Mouse (Mus musculus): ENCODE data around the gene Tshz2. TPM values are rescaled to one million over a fixed set of nuclear protein-coding genes. Genes with fewer than 3 reads are reported as not detected.

Gene Tshz2
- total and polyA plus RNA-seq, 2 experiments from 2014 or later: 29.0 to 40.2 TPM

DNA sequence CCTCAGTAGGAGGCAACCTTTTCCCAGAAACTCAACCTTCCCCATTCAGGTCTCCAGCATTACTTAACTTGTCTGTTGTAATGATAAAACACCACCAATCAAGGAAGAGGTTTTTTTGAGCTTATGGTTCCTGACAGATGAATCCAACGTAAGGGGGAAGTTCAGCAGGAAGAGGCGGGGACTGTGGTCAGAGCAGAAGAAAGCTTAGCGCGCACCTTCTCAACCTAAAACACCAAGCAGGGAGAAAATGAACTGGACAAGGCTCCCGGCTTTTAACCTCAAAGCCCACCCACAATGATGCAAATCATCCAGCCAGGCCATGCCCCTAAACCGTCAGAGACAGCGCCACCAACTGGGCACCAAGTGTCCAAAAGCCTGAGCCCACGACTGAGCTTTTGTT is 399.1 kb downstream of the Tshz2 start:
- TF ChIP-seq CTCF (IDR thresholded peaks at IDR 0.05; ENCODE audit: low read depth): no peak
- H3K27me3 ChIP-seq (ENCODE audit: insufficient read depth, low read length): no peaks in the 10 kb centered on the region
- H3K4me2 ChIP-seq (ENCODE audit: low read depth, low read length): no peak overlapping the region

DNA sequence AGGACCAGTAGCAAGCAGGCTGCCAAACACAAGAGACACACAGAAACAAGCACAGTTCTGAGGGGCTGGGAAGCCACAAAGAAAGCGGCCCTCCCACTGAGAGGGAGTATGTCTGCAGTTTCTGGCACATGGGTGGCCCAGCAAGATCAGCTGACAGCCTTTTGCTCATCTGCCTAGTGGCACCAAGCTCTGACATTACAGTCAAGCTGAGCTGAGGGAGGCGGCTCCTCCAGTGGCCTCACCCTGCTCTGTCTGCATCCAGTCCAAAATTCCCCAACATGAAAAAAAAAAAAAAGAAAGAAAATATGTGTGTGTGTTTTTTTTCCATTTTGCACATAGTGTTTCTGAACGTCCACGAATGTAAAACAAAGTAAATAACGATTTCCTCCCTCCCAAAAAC is 400.4 kb downstream of the Tshz2 start:
- Histone ChIP-seq H3K4me2 (ENCODE audit: low read depth, low read length) (no peak overlapping the region), H3K9ac (replicated peaks; ENCODE audit: low read length) (no peak overlapping the region), H3K36me3 (ENCODE audit: insufficient read depth, low read length) (no peaks in the 10 kb centered on the region), H3K4me1 (ENCODE audit: insufficient read depth, low read length) (no peaks in the 10 kb centered on the region), H3K4me3 (ENCODE audit: low read length) (no peak overlapping the region), H3K27me3 (ENCODE audit: insufficient read depth, low read length) (no peaks in the 10 kb centered on the region), H3K9me3 (ENCODE audit: low read length) (no peaks in the 10 kb centered on the region), H3K27ac (no peak overlapping the region)
- no peak for ATAC-seq
- WGBS: 65% methylated on average over 5 of the region's 5 CpGs
- no peak for DNase-seq (ENCODE audit: low spot score)
- TF ChIP-seq CTCF (IDR thresholded peaks at IDR 0.05; ENCODE audit: low read depth): no peak

More for the DNA sequence above, 399.1 kb downstream of the Tshz2 start:
- ATAC-seq (no peak), DNase-seq (ENCODE audit: low spot score) (no peak)
- Histone ChIP-seq H3K4me1 (ENCODE audit: insufficient read depth, low read length) (no peaks in the 10 kb centered on the region), H3K9ac (replicated peaks; ENCODE audit: low read length) (no peak overlapping the region), H3K36me3 (ENCODE audit: insufficient read depth, low read length) (no peaks in the 10 kb centered on the region), H3K9me3 (ENCODE audit: low read length) (no peaks in the 10 kb centered on the region; the same call in 1 of the 2 replicates), H3K27ac (no peak overlapping the region), H3K4me3 (ENCODE audit: low read length) (no peak overlapping the region)
- 76% methylated on average over 8 of the region's 8 CpGs for WGBS

DNA sequence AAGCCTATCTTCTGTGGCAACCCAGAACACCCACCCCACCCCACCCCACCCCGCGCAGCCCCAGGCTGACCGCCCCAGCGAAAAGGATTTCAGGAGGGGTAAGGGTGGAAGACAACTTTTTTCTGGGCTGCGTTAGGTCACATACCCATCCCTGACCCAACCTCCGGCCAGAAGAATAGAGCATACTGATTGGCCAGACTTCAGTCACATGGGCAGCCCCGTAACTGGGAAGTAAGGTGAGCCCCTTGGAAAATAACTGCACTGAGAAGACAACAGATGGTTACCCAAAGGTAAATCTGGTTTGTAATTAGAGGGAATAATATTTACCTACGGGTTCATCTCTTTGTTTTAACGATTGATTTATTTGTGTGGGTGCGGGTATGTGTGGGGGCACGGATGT is 402.0 kb downstream of the Tshz2 start:
- Histone ChIP-seq H3K9me3 (ENCODE audit: low read length) (no peaks in the 10 kb centered on the region), H3K4me3 (ENCODE audit: low read length) (no peak overlapping the region), H3K27ac (no peak overlapping the region), H3K4me2 (ENCODE audit: low read depth, low read length) (no peak overlapping the region), H3K36me3 (ENCODE audit: insufficient read depth, low read length) (no peaks in the 10 kb centered on the region), H3K27me3 (ENCODE audit: insufficient read depth, low read length) (no peaks in the 10 kb centered on the region), H3K4me1 (ENCODE audit: insufficient read depth, low read length) (no peaks in the 10 kb centered on the region), H3K9ac (replicated peaks; ENCODE audit: low read length) (no peak overlapping the region)
- WGBS: 93% methylated on average over 11 of the region's 11 CpGs
- ATAC-seq: no peak
- no peak for TF ChIP-seq CTCF (IDR thresholded peaks at IDR 0.05; ENCODE audit: low read depth)
- DNase-seq (ENCODE audit: low spot score): no peak

DNA sequence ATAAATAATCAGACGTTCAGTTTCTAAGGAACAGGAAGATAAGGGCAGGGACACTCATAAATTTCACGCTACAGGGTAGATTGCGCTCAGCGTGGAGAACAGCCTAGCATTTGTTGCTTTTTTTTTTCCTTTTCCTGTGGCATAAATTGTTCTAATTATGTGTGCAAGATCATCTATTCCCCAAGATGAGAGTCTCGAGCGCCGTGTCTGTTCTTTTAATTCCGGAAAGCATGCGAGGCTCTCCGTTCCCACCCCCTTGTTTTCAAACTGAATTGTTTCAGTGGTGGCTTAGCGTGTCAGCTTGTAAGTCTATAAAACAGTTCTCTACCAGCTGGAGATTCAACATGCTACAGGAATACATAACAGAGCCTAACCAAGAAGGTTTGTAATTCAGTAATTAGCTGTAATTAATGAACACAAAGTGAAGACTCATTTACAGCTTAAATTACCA is 404.0 kb downstream of the Tshz2 start:
- H3K4me3 ChIP-seq (ENCODE audit: low read length): no peak overlapping the region; the same call in 1 of the 2 replicates
- H3K9me3 ChIP-seq (ENCODE audit: low read length): no peaks in the 10 kb centered on the region
- no peak overlapping the region; the same call in 1 of the 2 replicates for H3K9ac ChIP-seq (replicated peaks; ENCODE audit: low read length)
- H3K27me3 ChIP-seq (ENCODE audit: insufficient read depth, low read length): no peaks in the 10 kb centered on the region
- H3K36me3 ChIP-seq (ENCODE audit: insufficient read depth, low read length): no peaks in the 10 kb centered on the region
- H3K4me1 ChIP-seq (ENCODE audit: insufficient read depth, low read length): no peaks in the 10 kb centered on the region
- H3K27ac ChIP-seq: 0 out of 2 replicates have a peak overlapping the region, but pooled peaks have one; percentile 16
- peak overlapping the region; percentile 45 for H3K4me2 ChIP-seq (ENCODE audit: low read depth, low read length)
- no peak for TF ChIP-seq CTCF (IDR thresholded peaks at IDR 0.05; ENCODE audit: low read depth)
- DNase-seq (ENCODE audit: low spot score) (peak; percentile 55), ATAC-seq (no peak)
- 24% methylated on average over 11 of the region's 11 CpGs for WGBS

DNA sequence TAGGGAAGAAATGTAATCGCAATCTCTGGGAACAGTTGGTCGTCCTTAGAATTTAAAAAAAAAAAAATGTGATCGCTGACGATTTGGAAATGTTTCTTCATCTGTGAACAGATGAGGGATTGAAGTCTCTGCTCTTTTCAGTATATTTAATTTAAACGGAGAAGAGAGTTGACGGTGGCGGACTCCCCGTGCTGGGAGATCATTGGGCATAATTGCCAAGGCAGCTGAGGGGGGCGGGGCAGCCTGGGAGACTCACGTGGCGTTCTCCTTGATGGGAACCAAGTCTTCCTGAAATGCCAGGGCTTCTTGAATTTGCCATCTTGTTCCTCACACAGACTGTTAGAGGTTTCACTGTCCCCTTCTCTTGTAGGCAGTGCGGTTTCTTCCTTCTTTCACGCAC is 404.5 kb downstream of the Tshz2 start:
- Histone ChIP-seq H3K4me1 (ENCODE audit: insufficient read depth, low read length) (no peaks in the 10 kb centered on the region), H3K9me3 (ENCODE audit: low read length) (no peaks in the 10 kb centered on the region), H3K9ac (replicated peaks; ENCODE audit: low read length) (no peak overlapping the region), H3K27me3 (ENCODE audit: insufficient read depth, low read length) (no peaks in the 10 kb centered on the region), H3K36me3 (ENCODE audit: insufficient read depth, low read length) (no peaks in the 10 kb centered on the region), H3K4me3 (ENCODE audit: low read length) (no peak overlapping the region; the same call in 1 of the 2 replicates), H3K4me2 (ENCODE audit: low read depth, low read length) (peak overlapping the region; percentile 45), H3K27ac (no peak overlapping the region)
- 37% methylated on average over 13 of the region's 13 CpGs for WGBS
- peak; percentile 53 for DNase-seq (ENCODE audit: low spot score)
- ATAC-seq: no peak
- TF ChIP-seq CTCF (IDR thresholded peaks at IDR 0.05; ENCODE audit: low read depth): no peak

DNA sequence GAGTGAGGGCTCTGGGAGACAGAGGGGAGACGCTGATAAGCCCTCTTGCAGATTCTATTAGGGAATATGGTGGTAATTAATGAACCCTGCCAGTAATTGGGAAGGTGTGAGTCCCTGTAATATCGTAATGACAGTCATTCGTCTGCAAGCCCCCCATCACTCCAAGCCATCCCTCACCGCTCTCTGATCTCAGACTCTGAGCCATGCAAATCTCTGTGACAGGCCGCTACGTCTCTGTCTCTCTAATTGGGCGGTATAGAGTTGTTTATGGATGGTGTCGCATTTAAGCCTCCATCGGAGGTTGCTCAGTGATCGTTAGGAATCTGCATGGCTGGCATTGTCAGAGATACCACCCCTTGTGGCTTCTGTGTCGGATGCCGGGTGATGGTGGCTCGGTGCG is 407.0 kb downstream of the Tshz2 start:
- TF ChIP-seq CTCF (IDR thresholded peaks at IDR 0.05; ENCODE audit: low read depth): no peak
- no peaks in the 10 kb centered on the region for H3K27me3 ChIP-seq (ENCODE audit: insufficient read depth, low read length)
- DNase-seq (ENCODE audit: low spot score) (no peak), ATAC-seq (no peak)
- H3K36me3 ChIP-seq (ENCODE audit: insufficient read depth, low read length): no peaks in the 10 kb centered on the region
- no peak overlapping the region for H3K27ac ChIP-seq
- H3K4me3 ChIP-seq (ENCODE audit: low read length): no peak overlapping the region
- no peaks in the 10 kb centered on the region for H3K4me1 ChIP-seq (ENCODE audit: insufficient read depth, low read length)
- no peaks in the 10 kb centered on the region for H3K9me3 ChIP-seq (ENCODE audit: low read length)
- 34% methylated on average over 14 of the region's 14 CpGs for WGBS
- no peak overlapping the region for H3K9ac ChIP-seq (replicated peaks; ENCODE audit: low read length)
- H3K4me2 ChIP-seq (ENCODE audit: low read depth, low read length): no peak overlapping the region

DNA sequence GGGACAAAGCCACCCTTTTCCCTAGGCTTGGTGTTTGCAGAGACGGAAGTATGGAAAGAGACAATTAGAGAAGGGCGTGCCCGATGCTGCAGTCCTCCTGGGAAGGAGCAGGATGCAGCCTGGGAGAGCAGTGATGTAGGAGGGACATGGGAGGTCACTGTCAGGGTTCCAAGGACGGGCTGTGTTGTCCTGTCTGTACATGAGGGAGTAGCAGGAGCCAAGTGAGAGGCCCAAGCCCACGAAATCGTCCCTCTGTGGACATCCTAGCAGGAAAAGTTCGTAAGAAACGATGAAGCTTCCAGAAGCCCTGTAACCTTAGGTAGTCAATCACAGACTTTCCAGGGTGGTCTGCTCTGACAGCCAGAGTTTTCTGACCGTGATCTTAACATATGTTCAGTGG is 408.3 kb downstream of the Tshz2 start:
- WGBS: 60% methylated on average over 9 of the region's 9 CpGs
- Histone ChIP-seq H3K9ac (replicated peaks; ENCODE audit: low read length) (no peak overlapping the region), H3K27ac (no peak overlapping the region), H3K36me3 (ENCODE audit: insufficient read depth, low read length) (no peaks in the 10 kb centered on the region), H3K4me1 (ENCODE audit: insufficient read depth, low read length) (no peaks in the 10 kb centered on the region), H3K4me3 (ENCODE audit: low read length) (no peak overlapping the region), H3K9me3 (ENCODE audit: low read length) (no peaks in the 10 kb centered on the region), H3K4me2 (ENCODE audit: low read depth, low read length) (no peak overlapping the region), H3K27me3 (ENCODE audit: insufficient read depth, low read length) (no peaks in the 10 kb centered on the region)
- no peak for DNase-seq (ENCODE audit: low spot score)
- no peak for TF ChIP-seq CTCF (IDR thresholded peaks at IDR 0.05; ENCODE audit: low read depth)
- ATAC-seq: no peak

All from hindbrain, postnatal 0 days (tissue).